Mouse (Mus musculus) common myeloid progenitor, adult 5-6 weeks (primary cell): ENCODE results near the gene Ssbp1. TPM values are rescaled to one million over a fixed set of nuclear protein-coding genes. Genes with fewer than 3 reads are reported as not detected.

Experiments used
- ATAC-seq: replicated peaks from 2 replicates; pipeline ENCODE4 v1.8.0; 2016; ENCODE audit warnings: low read depth, mild to moderate bottlenecking, moderate TSS enrichment, inconsistent platforms; ENCODE audit not compliant: poor library complexity, severe bottlenecking
- total RNA-seq: library from RNA; stranded (forward); fragments of 200-1000, 187-1606 nt; gene quantifications from 2 replicates; pipeline ENCODE4 v1.2.3, GENCODE M21; 2017

Ssbp1 gene
- total RNA-seq, 1 experiment from 2014 or later = 134 TPM

GRCm38 (mm10) chr6:40448626-40449025 lies 22.5 kb upstream of the Ssbp1 start:
- no peak for ATAC-seq

- ATAC-seq = peak; percentile 76; the same call in 1 of the 2 replicates
These were observed 16.6 kb upstream of the Ssbp1 start for GRCm38 (mm10) chr6:40454436-40455041.

GRCm38 (mm10) chr6:40465710-40466109 lies 5.4 kb upstream of the Ssbp1 start:
- peak; percentile 87 for ATAC-seq

GRCm38 (mm10) chr6:40471720-40472010 lies 513 bp downstream of the Ssbp1 start:
- no peak for ATAC-seq

- ATAC-seq = no peak
These were observed 5.0 kb downstream of the Ssbp1 start for GRCm38 (mm10) chr6:40476132-40476531.

- 0 out of 2 replicates have a peak, but pooled peaks have one; percentile 50 for ATAC-seq
These were observed 8.6 kb downstream of the Ssbp1 start for GRCm38 (mm10) chr6:40479705-40480104.

GRCm38 (mm10) chr6:40482318-40482717 lies 11.2 kb downstream of the Ssbp1 start:
- no peak for ATAC-seq

GRCm38 (mm10) chr6:40490933-40491332 lies 19.8 kb downstream of the Ssbp1 start, which contains the start of gene Tas2r137:
Gene Tas2r137, plus strand, starts transcription at chr6:40491233.
- no peak for ATAC-seq

- ATAC-seq = no peak
These were observed 22.1 kb downstream of the Ssbp1 start, which contains the start of gene Tas2r108 for GRCm38 (mm10) chr6:40493229-40493628. Gene Tas2r108, plus strand, starts transcription at chr6:40493529.

- no peak for ATAC-seq
These were observed 48.3 kb downstream of the Ssbp1 start, which contains the start of gene Prss37 for GRCm38 (mm10) chr6:40519408-40519807. Gene Prss37, minus strand, starts transcription at chr6:40519508.

Other genes with a start within 250 kb of the Ssbp1 start
- 44.6 and 56.2 TPM in 2 replicates for gene Agk, start 146.2 kb upstream of the Ssbp1 start, total RNA-seq
- gene E330009J07Rik, start 35.2 kb upstream of the Ssbp1 start, total RNA-seq = 4.1 and 6.6 TPM in 2 replicates
- gene Wee2, start 32.3 kb upstream of the Ssbp1 start, total RNA-seq = not detected in 2 replicates
- not detected in 2 replicates for gene Tas2r137, start 19.9 kb downstream of the Ssbp1 start, total RNA-seq
- gene Tas2r108, start 22.2 kb downstream of the Ssbp1 start, total RNA-seq = not detected in 2 replicates
- gene Prss37, start 48.2 kb downstream of the Ssbp1 start, total RNA-seq = not detected in 2 replicates
- gene Olfr461, start 83.7 kb downstream of the Ssbp1 start, total RNA-seq = not detected in 2 replicates
- gene Olfr460, start 98.1 kb downstream of the Ssbp1 start, total RNA-seq = not detected in 2 replicates
- 4.2 and 6.4 TPM in 2 replicates for gene Clec5a, start 114.5 kb downstream of the Ssbp1 start, total RNA-seq
- not detected in 2 replicates for gene Tas2r138, start 142.0 kb downstream of the Ssbp1 start, total RNA-seq
- 0.14 and 1.1 TPM in 2 replicates for gene Mgam, start 157.5 kb downstream of the Ssbp1 start, total RNA-seq